Mouse (Mus musculus): Measurements from ENCODE around the gene Ppp2r5d.

GRCm38 (mm10) chr17:46736160-46736559 is 31.2 kb upstream of the Ppp2r5d start:
- no peak for TF ChIP-seq CHD2 (IDR thresholded peaks at IDR 0.05; ENCODE audit: low read depth, low read length)
- TF ChIP-seq MAFK (IDR thresholded peaks at IDR 0.05; ENCODE audit: insufficient read depth, low read depth, low read length) = no peak

Measured in ES-E14 (cell line).